Mouse (Mus musculus) neural tube, embryonic 13.5 days (tissue): ENCODE results near the gene Tjp1. TPM values are rescaled to one million over a fixed set of nuclear protein-coding genes. Genes with fewer than 3 reads are reported as not detected.

ENCODE experiments used
- ATAC-seq: fragments of 200-750 bp; cut with Nextera tagmentation; 2 replicates; pipeline ENCODE4 v1.8.0; 2017; ENCODE audit warnings: low read depth, mild to moderate bottlenecking, moderate TSS enrichment, moderate library complexity
- H3K27ac ChIP-seq: fragments of 300-500 bp; sonication (generic); replicated peaks from 2 replicates; pipeline ENCODE4 v1.5.1; 2015; ENCODE audit warnings: moderate library complexity, mild to moderate bottlenecking, inconsistent platforms
- H3K27me3 ChIP-seq: fragments of 300-500 bp; sonication (generic); 2 replicates; pipeline ENCODE4 v1.6.1; 2015; ENCODE audit warnings: mild to moderate bottlenecking, inconsistent platforms
- H3K36me3 ChIP-seq: fragments of 300-500 bp; sonication (generic); 2 replicates; pipeline ENCODE4 v1.6.1; 2015; ENCODE audit warnings: mild to moderate bottlenecking, inconsistent platforms
- H3K4me1 ChIP-seq: fragments of 300-500 bp; sonication (generic); replicated peaks from 2 replicates; pipeline ENCODE4 v1.6.1; 2015; ENCODE audit warnings: inconsistent platforms
- H3K4me2 ChIP-seq: fragments of 300-500 bp; sonication (generic); 2 replicates; pipeline ENCODE4 v1.6.1; 2015; ENCODE audit warnings: inconsistent platforms, mild to moderate bottlenecking, moderate library complexity
- H3K4me3 ChIP-seq: fragments of 300-500 bp; sonication (generic); 2 replicates; pipeline ENCODE4 v1.5.1; 2015; ENCODE audit warnings: mild to moderate bottlenecking, inconsistent platforms
- H3K9ac ChIP-seq: fragments of 300-500 bp; sonication (generic); 2 replicates; pipeline ENCODE4 v1.6.1; 2015; ENCODE audit warnings: moderate library complexity, mild to moderate bottlenecking, inconsistent platforms
- H3K9me3 ChIP-seq: fragments of 300-500 bp; sonication (generic); 2 replicates; pipeline ENCODE4 v1.6.1; 2016; ENCODE audit warnings: inconsistent platforms
- WGBS: fragments of 180-500 bp; shearing (Covaris S2); methylation state at CpG from one replicate; pipeline ENCODE4 v1.1.7; 2015; 5-methylcytosine and 5-hydroxymethylcytosine counted together
- polyA plus RNA-seq: library from polyadenylated mRNA; unstranded; fragments of >200 nt; fragmentation: Nextera tagmentation; extraction: Ambion mirVana; gene quantifications from 2 replicates; pipeline ENCODE4 v1.2.1, GENCODE M21; 2015

Gene Tjp1
- polyA plus RNA-seq, 1 experiment from 2014 or later = 25.2 TPM

- Histone ChIP-seq H3K27me3 (no peaks in the 10 kb centered on the region), H3K9ac (0 out of 2 replicates have a peak overlapping the region, but pooled peaks have one; percentile 3), H3K4me2 (peak overlapping the region; percentile 20), H3K4me1 (peaks cover 32% of the 10 kb centered on the region), H3K4me3 (no peak overlapping the region), H3K9me3 (no peaks in the 10 kb centered on the region), H3K27ac (peak overlapping the region; percentile 72), H3K36me3 (no peaks in the 10 kb centered on the region)
- 22% methylated on average over 10 of the region's 10 CpGs for WGBS
- ATAC-seq = peak; percentile 82
These were observed 14.0 kb downstream of the Tjp1 start for GRCm38 (mm10) chr7:65513451-65514179.

- no peak for ATAC-seq
- Histone ChIP-seq H3K27me3 (no peaks in the 10 kb centered on the region), H3K9me3 (no peaks in the 10 kb centered on the region), H3K36me3 (no peaks in the 10 kb centered on the region), H3K4me1 (peaks cover 28% of the 10 kb centered on the region), H3K9ac (no peak overlapping the region), H3K27ac (no peak overlapping the region), H3K4me2 (no peak overlapping the region), H3K4me3 (no peak overlapping the region)
- 46% methylated on average over 3 of the region's 3 CpGs for WGBS
These were observed 18.2 kb downstream of the Tjp1 start for GRCm38 (mm10) chr7:65509357-65509756.

GRCm38 (mm10) chr7:65507341-65507740, 20.2 kb downstream of the Tjp1 start:
- H3K9me3 ChIP-seq = no peaks in the 10 kb centered on the region
- no peak overlapping the region for H3K4me3 ChIP-seq
- 65% methylated on average over 5 of the region's 5 CpGs for WGBS
- H3K4me1 ChIP-seq = peaks cover 8% of the 10 kb centered on the region; the same call in 1 of the 2 replicates
- no peak overlapping the region for H3K4me2 ChIP-seq
- no peak overlapping the region for H3K27ac ChIP-seq
- H3K27me3 ChIP-seq = no peaks in the 10 kb centered on the region
- ATAC-seq = no peak
- H3K9ac ChIP-seq = no peak overlapping the region
- no peaks in the 10 kb centered on the region for H3K36me3 ChIP-seq

GRCm38 (mm10) chr7:65502486-65503322, 24.9 kb downstream of the Tjp1 start:
- Histone ChIP-seq H3K27ac (no peak overlapping the region), H3K9me3 (no peaks in the 10 kb centered on the region), H3K27me3 (no peaks in the 10 kb centered on the region), H3K9ac (no peak overlapping the region), H3K4me2 (no peak overlapping the region), H3K4me1 (peaks cover 4% of the 10 kb centered on the region; the same call in 1 of the 2 replicates), H3K4me3 (no peak overlapping the region), H3K36me3 (no peaks in the 10 kb centered on the region)
- ATAC-seq = no peak
- 79% methylated on average over 10 of the region's 10 CpGs for WGBS

GRCm38 (mm10) chr7:65500746-65501145, 26.8 kb downstream of the Tjp1 start:
- H3K4me1 ChIP-seq = peaks cover 4% of the 10 kb centered on the region; the same call in 1 of the 2 replicates
- no peak overlapping the region for H3K4me2 ChIP-seq
- no peak overlapping the region for H3K27ac ChIP-seq
- 76% methylated on average over 7 of the region's 7 CpGs for WGBS
- no peak for ATAC-seq
- H3K4me3 ChIP-seq = no peak overlapping the region
- no peaks in the 10 kb centered on the region for H3K27me3 ChIP-seq
- no peak overlapping the region for H3K9ac ChIP-seq
- H3K36me3 ChIP-seq = no peaks in the 10 kb centered on the region
- no peaks in the 10 kb centered on the region for H3K9me3 ChIP-seq

- no peaks in the 10 kb centered on the region for H3K9me3 ChIP-seq
- H3K27me3 ChIP-seq = no peaks in the 10 kb centered on the region
- H3K9ac ChIP-seq = no peak overlapping the region
- peak; percentile 61; the same call in 1 of the 2 replicates for ATAC-seq
- H3K27ac ChIP-seq = no peak overlapping the region
- peaks cover 4% of the 10 kb centered on the region; the same call in 1 of the 2 replicates for H3K4me1 ChIP-seq
- no peak overlapping the region for H3K4me3 ChIP-seq
- no peaks in the 10 kb centered on the region for H3K36me3 ChIP-seq
- WGBS = 53% methylated on average over 12 of the region's 12 CpGs
- no peak overlapping the region for H3K4me2 ChIP-seq
These were observed 29.6 kb downstream of the Tjp1 start for GRCm38 (mm10) chr7:65497733-65498583.

- WGBS = 78% methylated on average over 7 of the region's 7 CpGs
- ATAC-seq = no peak
These were observed 37.1 kb downstream of the Tjp1 start for GRCm38 (mm10) chr7:65490526-65490925.

GRCm38 (mm10) chr7:65489742-65490141, 37.8 kb downstream of the Tjp1 start:
- WGBS = 80% methylated on average over 9 of the region's 9 CpGs
- H3K9me3 ChIP-seq = no peaks in the 10 kb centered on the region
- H3K4me2 ChIP-seq = no peak overlapping the region
- peaks cover 8% of the 10 kb centered on the region for H3K4me1 ChIP-seq
- H3K36me3 ChIP-seq = no peaks in the 10 kb centered on the region
- H3K27me3 ChIP-seq = no peaks in the 10 kb centered on the region
- no peak overlapping the region for H3K4me3 ChIP-seq
- no peak for ATAC-seq
- H3K27ac ChIP-seq = no peak overlapping the region
- no peak overlapping the region for H3K9ac ChIP-seq

More at GRCm38 (mm10) chr7:65490526-65490925, 37.1 kb downstream of the Tjp1 start:
- Histone ChIP-seq H3K9me3 (no peaks in the 10 kb centered on the region), H3K4me2 (no peak overlapping the region), H3K4me3 (no peak overlapping the region), H3K27me3 (no peaks in the 10 kb centered on the region), H3K36me3 (no peaks in the 10 kb centered on the region), H3K9ac (no peak overlapping the region), H3K4me1 (peaks cover 8% of the 10 kb centered on the region), H3K27ac (no peak overlapping the region)

- Histone ChIP-seq H3K36me3 (no peaks in the 10 kb centered on the region), H3K4me1 (peaks cover 8% of the 10 kb centered on the region), H3K27ac (0 out of 2 replicates have a peak overlapping the region, but pooled peaks have one; percentile 3), H3K27me3 (no peaks in the 10 kb centered on the region), H3K9me3 (no peaks in the 10 kb centered on the region), H3K4me2 (no peak overlapping the region), H3K4me3 (no peak overlapping the region), H3K9ac (no peak overlapping the region)
- WGBS = 82% methylated on average over 6 of the region's 6 CpGs
- ATAC-seq = no peak
These were observed 38.4 kb downstream of the Tjp1 start for GRCm38 (mm10) chr7:65489195-65489594.

- H3K36me3 ChIP-seq = no peaks in the 10 kb centered on the region
- no peaks in the 10 kb centered on the region for H3K27me3 ChIP-seq
- no peak overlapping the region for H3K4me3 ChIP-seq
- H3K27ac ChIP-seq = no peak overlapping the region
- H3K4me2 ChIP-seq = peak overlapping the region; percentile 41
- ATAC-seq = no peak
- H3K4me1 ChIP-seq = peaks cover 8% of the 10 kb centered on the region
- WGBS = 11% methylated on average over 13 of the region's 13 CpGs
- H3K9me3 ChIP-seq = no peaks in the 10 kb centered on the region
- H3K9ac ChIP-seq = no peak overlapping the region
These were observed 41.3 kb downstream of the Tjp1 start for GRCm38 (mm10) chr7:65486259-65486681.

GRCm38 (mm10) chr7:65484170-65484778, 43.3 kb downstream of the Tjp1 start:
- ATAC-seq = no peak
- Histone ChIP-seq H3K4me1 (peaks cover 8% of the 10 kb centered on the region), H3K36me3 (no peaks in the 10 kb centered on the region), H3K27me3 (no peaks in the 10 kb centered on the region), H3K27ac (no peak overlapping the region), H3K9me3 (no peaks in the 10 kb centered on the region), H3K9ac (no peak overlapping the region), H3K4me3 (no peak overlapping the region), H3K4me2 (no peak overlapping the region)
- WGBS = 36% methylated on average over 5 of the region's 5 CpGs
